Mouse (Mus musculus): ENCODE results near the gene Nanos1. TPM values are rescaled to one million over a fixed set of nuclear protein-coding genes. Genes with fewer than 3 reads are reported as not detected.
A peak's percentile ranks its signal among the peaks of the same experiment; 100 is the strongest.

Gene Nanos1
- polyA plus RNA-seq, 1 experiment from 2014 or later, result 1.2 TPM

DNA sequence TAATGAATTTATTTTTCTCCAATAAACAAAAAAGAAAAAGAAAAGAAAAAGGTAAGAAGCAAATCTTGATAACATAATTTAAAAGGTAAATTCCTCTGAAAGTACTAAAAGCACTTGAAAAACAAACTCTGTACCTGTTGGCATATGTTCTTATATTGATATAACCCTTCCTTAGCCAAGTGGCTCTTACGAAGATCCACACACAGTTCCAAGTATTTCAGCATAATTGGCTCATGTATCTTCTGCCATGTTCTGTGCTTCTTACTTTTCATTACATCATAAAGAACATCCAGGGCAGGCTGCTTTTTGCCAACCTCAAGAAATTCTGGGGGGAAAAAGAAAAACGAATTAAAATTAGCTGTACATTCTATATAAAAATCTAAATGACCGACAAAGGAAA, 26.2 kb downstream of the Nanos1 start:
- no peaks in the 10 kb centered on the region for H3K27me3 ChIP-seq (replicated peaks; ENCODE audit: control insufficient read depth, insufficient read depth, low read length)
- no peak for ATAC-seq (replicated peaks; ENCODE audit: low FRiP score)
- WGBS, result 82% methylated on average over 3 of the region's 3 CpGs

DNA sequence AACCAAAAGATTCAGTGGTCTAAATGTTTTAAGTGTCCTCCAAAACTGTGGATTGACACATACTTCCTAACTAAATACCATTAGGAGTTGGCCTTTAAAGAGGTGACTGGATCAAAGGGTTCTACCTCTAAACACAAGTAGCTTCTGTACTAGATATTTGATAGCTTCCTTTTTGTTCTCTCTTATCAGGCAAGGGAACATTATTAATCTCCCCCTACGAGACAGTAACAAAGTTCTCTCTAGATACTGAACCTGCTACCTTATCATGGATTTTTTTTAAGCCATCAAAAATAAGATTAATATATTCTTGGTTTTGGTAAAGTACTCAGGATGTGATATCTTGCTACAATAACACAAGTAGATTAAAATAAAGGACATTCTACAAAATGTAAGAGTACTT, 28.9 kb downstream of the Nanos1 start:
- Histone ChIP-seq H3K9ac (ENCODE audit: low read depth, low read length) (no peak overlapping the region), H3K4me2 (no peak overlapping the region), H3K4me3 (ENCODE audit: low read depth, low read length) (no peak overlapping the region), H3K27me3 (replicated peaks; ENCODE audit: control insufficient read depth, insufficient read depth, low read length) (no peaks in the 10 kb centered on the region), H3K9me3 (ENCODE audit: control insufficient read depth, low read length) (no peaks in the 10 kb centered on the region), H3K4me1 (replicated peaks; ENCODE audit: control insufficient read depth, insufficient read depth, low read length) (peaks cover 18% of the 10 kb centered on the region), H3K36me3 (ENCODE audit: control insufficient read depth, insufficient read depth, low read length) (peaks cover 10% of the 10 kb centered on the region; the same call in 1 of the 2 replicates), H3K27ac (ENCODE audit: low read depth, low read length) (no peak overlapping the region)
- DNase-seq (ENCODE audit: low spot score) (no peak), ATAC-seq (replicated peaks; ENCODE audit: low FRiP score) (no peak)
- WGBS, result 29% methylated on average over 1 of the region's 1 CpGs

More for the DNA sequence above, 26.2 kb downstream of the Nanos1 start:
- H3K27ac ChIP-seq (ENCODE audit: low read depth, low read length), result no peak overlapping the region
- DNase-seq (ENCODE audit: low spot score), result no peak
- no peaks in the 10 kb centered on the region for H3K9me3 ChIP-seq (ENCODE audit: control insufficient read depth, low read length)
- no peak overlapping the region for H3K9ac ChIP-seq (ENCODE audit: low read depth, low read length)
- peaks cover 23% of the 10 kb centered on the region for H3K36me3 ChIP-seq (ENCODE audit: control insufficient read depth, insufficient read depth, low read length)
- H3K4me2 ChIP-seq, result no peak overlapping the region
- H3K4me1 ChIP-seq (replicated peaks; ENCODE audit: control insufficient read depth, insufficient read depth, low read length), result peaks cover 10% of the 10 kb centered on the region
- no peak overlapping the region for H3K4me3 ChIP-seq (ENCODE audit: low read depth, low read length)

DNA sequence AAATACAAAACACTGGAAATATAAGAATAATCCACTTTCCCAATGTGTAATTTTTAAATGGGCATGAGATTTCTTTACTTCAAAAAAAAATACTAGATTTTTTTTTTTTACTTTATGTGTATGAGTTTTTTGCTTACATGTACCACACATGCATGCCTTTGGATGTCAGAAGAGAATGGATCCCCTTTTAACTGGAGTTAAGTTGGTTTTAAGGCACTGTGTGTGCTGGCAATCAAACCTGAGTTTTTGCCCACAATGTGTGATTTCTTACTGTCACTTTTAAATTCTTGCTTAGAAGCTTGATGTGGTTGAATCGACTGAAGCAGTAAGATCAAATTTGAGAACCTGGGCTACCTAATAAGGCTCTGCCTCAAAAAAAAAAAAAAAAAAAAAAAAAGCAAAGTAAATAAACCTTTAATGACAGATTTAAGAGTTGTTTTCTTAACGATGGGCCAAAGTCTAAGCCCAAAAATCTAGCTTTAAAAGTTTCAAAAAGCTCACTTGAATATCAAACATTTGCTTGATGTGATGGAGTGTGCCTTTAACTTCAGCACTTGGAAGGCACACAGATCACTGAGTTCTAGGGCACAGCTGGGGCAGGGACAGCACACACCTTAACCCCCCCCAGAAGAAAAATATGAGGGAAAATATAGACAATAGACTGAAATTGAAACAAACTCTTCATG, 31.8 kb downstream of the Nanos1 start:
- Histone ChIP-seq H3K27me3 (replicated peaks; ENCODE audit: control insufficient read depth, insufficient read depth, low read length) (no peaks in the 10 kb centered on the region), H3K4me2 (peak overlapping the region; percentile 85), H3K4me3 (ENCODE audit: low read depth, low read length) (peak overlapping the region; percentile 100), H3K9ac (ENCODE audit: low read depth, low read length) (no peak overlapping the region), H3K4me1 (replicated peaks; ENCODE audit: control insufficient read depth, insufficient read depth, low read length) (peaks cover 18% of the 10 kb centered on the region), H3K27ac (ENCODE audit: low read depth, low read length) (no peak overlapping the region), H3K36me3 (ENCODE audit: control insufficient read depth, insufficient read depth, low read length) (no peaks in the 10 kb centered on the region; the same call in 1 of the 2 replicates), H3K9me3 (ENCODE audit: control insufficient read depth, low read length) (no peaks in the 10 kb centered on the region)
- DNase-seq (ENCODE audit: low spot score) (no peak), ATAC-seq (replicated peaks; ENCODE audit: low FRiP score) (no peak)
- 39% methylated on average over 2 of the region's 2 CpGs for WGBS

DNA sequence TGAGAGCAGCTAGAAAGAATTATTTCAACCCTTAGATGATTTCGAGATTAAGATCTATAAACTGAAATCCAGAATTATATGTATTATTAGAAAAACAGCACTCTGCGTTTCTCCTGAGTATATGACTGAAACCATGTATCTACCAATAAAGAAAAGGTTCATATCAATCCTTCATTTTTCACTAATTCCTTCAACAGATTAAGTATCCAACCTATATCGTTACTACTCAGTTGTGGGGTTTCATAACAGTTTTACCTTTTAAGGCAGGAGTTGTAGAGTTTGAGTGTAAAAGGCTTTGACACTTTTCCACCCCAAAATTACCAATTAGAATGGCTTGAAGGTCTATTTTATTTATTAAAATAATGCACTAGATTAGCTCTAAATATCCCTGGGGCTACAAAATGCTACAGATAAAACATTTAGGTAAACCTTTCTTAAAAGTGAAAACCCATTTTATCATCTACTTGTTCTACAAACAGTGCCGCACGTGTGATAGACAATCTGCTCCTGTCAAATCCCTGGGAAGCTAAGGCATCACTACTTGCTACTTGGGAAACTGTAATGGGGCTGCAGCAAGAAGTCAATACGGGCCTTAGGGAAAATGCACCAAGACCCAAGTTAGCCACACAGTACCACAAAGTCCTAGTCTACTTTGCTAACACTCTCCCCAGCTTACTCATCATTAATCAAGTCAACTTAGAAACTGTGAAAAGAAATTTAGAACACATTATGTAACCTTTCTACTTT, 32.6 kb downstream of the Nanos1 start:
- no peak overlapping the region for H3K27ac ChIP-seq (ENCODE audit: low read depth, low read length)
- no peaks in the 10 kb centered on the region for H3K9me3 ChIP-seq (ENCODE audit: control insufficient read depth, low read length)
- DNase-seq (ENCODE audit: low spot score) (no peak), ATAC-seq (replicated peaks; ENCODE audit: low FRiP score) (no peak)
- peak overlapping the region; percentile 85 for H3K4me2 ChIP-seq
- 34% methylated on average over 6 of the region's 6 CpGs for WGBS
- H3K27me3 ChIP-seq (replicated peaks; ENCODE audit: control insufficient read depth, insufficient read depth, low read length), result no peaks in the 10 kb centered on the region
- peaks cover 18% of the 10 kb centered on the region for H3K4me1 ChIP-seq (replicated peaks; ENCODE audit: control insufficient read depth, insufficient read depth, low read length)
- H3K9ac ChIP-seq (ENCODE audit: low read depth, low read length), result peak overlapping the region; percentile 56
- H3K4me3 ChIP-seq (ENCODE audit: low read depth, low read length), result peak overlapping the region; percentile 100
- H3K36me3 ChIP-seq (ENCODE audit: control insufficient read depth, insufficient read depth, low read length), result no peaks in the 10 kb centered on the region; the same call in 1 of the 2 replicates

DNA sequence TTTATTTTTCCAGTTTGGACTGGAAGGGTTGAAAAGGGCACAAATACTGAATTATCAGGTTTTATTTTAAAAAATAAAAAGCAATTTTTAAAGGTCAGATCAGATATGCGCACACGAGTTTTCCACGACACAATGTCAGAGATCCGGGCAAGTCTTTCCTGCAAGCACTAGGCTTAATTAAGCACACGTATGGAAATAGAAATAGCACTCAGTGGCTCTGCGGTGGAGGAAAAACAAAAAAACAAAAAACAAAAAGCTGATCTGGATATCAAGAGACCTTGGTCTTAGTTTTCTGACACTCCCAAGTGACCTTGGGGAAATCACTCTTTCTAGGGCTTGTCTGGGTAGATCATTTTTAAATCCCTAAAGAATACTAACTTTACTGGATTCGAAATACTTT, 33.7 kb downstream of the Nanos1 start:
- Histone ChIP-seq H3K9ac (ENCODE audit: low read depth, low read length) (peak overlapping the region; percentile 100), H3K27me3 (replicated peaks; ENCODE audit: control insufficient read depth, insufficient read depth, low read length) (no peaks in the 10 kb centered on the region), H3K4me3 (ENCODE audit: low read depth, low read length) (peak overlapping the region; percentile 100), H3K4me2 (peak overlapping the region; percentile 85), H3K36me3 (ENCODE audit: control insufficient read depth, insufficient read depth, low read length) (no peaks in the 10 kb centered on the region), H3K4me1 (replicated peaks; ENCODE audit: control insufficient read depth, insufficient read depth, low read length) (peaks cover 18% of the 10 kb centered on the region), H3K9me3 (ENCODE audit: control insufficient read depth, low read length) (no peaks in the 10 kb centered on the region), H3K27ac (ENCODE audit: low read depth, low read length) (peak overlapping the region; percentile 99)
- no peak for ATAC-seq (replicated peaks; ENCODE audit: low FRiP score)
- no peak for DNase-seq (ENCODE audit: low spot score)
- 1% methylated on average over 7 of the region's 7 CpGs for WGBS

DNA sequence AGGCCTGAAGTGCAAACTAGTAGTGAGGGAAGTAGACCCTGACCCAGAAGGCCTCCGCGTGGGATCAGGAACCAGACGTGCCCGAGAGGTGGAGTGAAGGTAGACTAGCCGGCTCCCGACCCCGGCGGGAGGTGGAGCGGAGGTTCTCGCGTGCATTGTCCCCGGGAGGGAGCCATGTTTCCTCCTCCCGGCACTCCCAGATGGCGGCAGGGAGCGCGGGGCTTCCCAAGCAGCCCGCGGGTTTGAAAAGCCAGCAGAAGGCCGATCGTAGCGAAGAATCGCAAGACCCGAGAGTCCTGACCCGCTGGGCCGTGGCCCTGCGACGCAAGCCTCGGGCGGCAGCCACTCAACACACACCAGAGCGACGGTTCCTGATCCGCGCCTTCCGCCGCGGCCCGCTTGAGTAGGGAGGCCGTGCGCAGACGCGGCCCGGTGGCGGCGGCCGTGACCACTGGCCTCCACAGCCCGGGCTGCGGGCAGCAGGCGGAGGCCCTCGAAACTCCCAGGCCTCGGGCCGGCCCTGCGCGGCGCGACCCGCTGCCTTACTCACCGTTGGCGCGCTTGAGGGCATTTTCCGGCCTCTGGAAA, 34.2 kb downstream of the Nanos1 start:
- under 1% methylated on average over 60 of the region's 60 CpGs for WGBS
- DNase-seq (ENCODE audit: low spot score) (peak; percentile 72), ATAC-seq (replicated peaks; ENCODE audit: low FRiP score) (peak; percentile 45)
- Histone ChIP-seq H3K9ac (ENCODE audit: low read depth, low read length) (peak overlapping the region; percentile 100), H3K4me1 (replicated peaks; ENCODE audit: control insufficient read depth, insufficient read depth, low read length) (peaks cover 18% of the 10 kb centered on the region), H3K4me3 (ENCODE audit: low read depth, low read length) (peak overlapping the region; percentile 100), H3K4me2 (peak overlapping the region; percentile 85), H3K9me3 (ENCODE audit: control insufficient read depth, low read length) (no peaks in the 10 kb centered on the region), H3K27ac (ENCODE audit: low read depth, low read length) (peak overlapping the region; percentile 99), H3K27me3 (replicated peaks; ENCODE audit: control insufficient read depth, insufficient read depth, low read length) (no peaks in the 10 kb centered on the region), H3K36me3 (ENCODE audit: control insufficient read depth, insufficient read depth, low read length) (no peaks in the 10 kb centered on the region)

DNA sequence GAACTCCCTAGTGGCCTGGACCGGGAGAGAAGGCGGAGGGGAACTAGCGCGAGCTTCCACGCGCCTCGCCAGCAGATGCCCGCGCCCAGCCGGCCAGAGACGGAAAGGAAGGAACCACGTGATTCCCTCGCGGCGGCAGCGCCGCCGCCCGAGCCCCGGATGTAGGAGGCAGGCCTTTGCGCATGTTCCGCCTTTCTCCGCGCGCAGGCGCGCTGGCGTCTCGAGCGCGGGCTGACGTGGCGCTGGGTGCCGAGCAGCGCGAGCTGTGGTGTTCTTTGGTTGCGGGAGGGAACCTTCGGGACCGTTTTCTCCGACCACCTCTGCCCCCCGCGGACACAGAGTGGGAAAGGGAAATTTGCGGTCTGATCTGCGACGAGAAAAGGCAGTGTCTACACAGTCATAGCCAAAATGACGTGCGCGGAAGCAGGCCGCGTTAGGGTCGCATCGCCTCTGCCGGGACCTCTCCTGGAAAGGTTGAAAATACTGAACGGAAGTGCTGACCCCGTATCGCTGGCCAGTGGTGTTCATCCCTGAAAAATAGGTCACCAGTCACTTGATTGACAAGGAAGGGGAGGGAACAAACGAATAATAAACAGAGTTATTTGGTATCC, 34.9 kb downstream of the Nanos1 start, which contains the start of gene Eif3a:
Eif3a (minus strand) TSS at position 108 of the 611 bp plus-strand sequence.
- WGBS, result under 1% methylated on average over 57 of the region's 57 CpGs

DNA sequence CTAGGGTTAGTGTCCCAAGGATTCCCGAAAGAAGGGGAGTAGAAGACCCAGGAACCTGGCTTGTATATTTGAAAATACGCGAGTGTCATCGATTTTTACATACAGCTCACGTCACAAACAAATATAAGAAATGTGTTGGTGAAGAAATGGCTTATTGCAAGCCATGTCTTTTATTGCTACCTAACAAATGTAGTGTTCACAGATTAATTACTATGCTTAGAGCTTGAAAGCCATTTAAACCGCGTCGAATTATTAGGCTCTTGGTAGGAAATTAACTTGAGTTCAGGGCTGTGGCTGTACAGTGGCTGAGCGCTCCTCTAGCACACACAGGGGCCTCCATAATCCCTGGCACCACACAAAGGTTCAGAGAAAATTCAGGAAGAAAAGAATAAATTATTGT, 35.4 kb downstream of the Nanos1 start:
- H3K27me3 ChIP-seq (replicated peaks; ENCODE audit: control insufficient read depth, insufficient read depth, low read length), result no peaks in the 10 kb centered on the region
- H3K27ac ChIP-seq (ENCODE audit: low read depth, low read length), result peak overlapping the region; percentile 99
- peak overlapping the region; percentile 100 for H3K4me3 ChIP-seq (ENCODE audit: low read depth, low read length)
- peak overlapping the region; percentile 85 for H3K4me2 ChIP-seq
- H3K9me3 ChIP-seq (ENCODE audit: control insufficient read depth, low read length), result no peaks in the 10 kb centered on the region
- DNase-seq (ENCODE audit: low spot score), result no peak
- no peaks in the 10 kb centered on the region for H3K36me3 ChIP-seq (ENCODE audit: control insufficient read depth, insufficient read depth, low read length)
- 14% methylated on average over 9 of the region's 9 CpGs for WGBS
- no peak for ATAC-seq (replicated peaks; ENCODE audit: low FRiP score)
- peak overlapping the region; percentile 100 for H3K9ac ChIP-seq (ENCODE audit: low read depth, low read length)
- H3K4me1 ChIP-seq (replicated peaks; ENCODE audit: control insufficient read depth, insufficient read depth, low read length), result peaks cover 17% of the 10 kb centered on the region; the same call in 1 of the 2 replicates

More for the DNA sequence above, 34.9 kb downstream of the Nanos1 start, which contains the start of gene Eif3a:
- ATAC-seq (replicated peaks; ENCODE audit: low FRiP score) (peak; percentile 90), DNase-seq (ENCODE audit: low spot score) (peak; percentile 93)
- H3K9ac ChIP-seq (ENCODE audit: low read depth, low read length), result peak within 1 kb of the TSS; percentile 100
- peak within 1 kb of the TSS; percentile 99 for H3K27ac ChIP-seq (ENCODE audit: low read depth, low read length)
- H3K4me3 ChIP-seq (ENCODE audit: low read depth, low read length), result peak within 1 kb of the TSS; percentile 100
- H3K27me3 ChIP-seq (replicated peaks; ENCODE audit: control insufficient read depth, insufficient read depth, low read length), result no peaks in the 10 kb centered on the region
- H3K4me2 ChIP-seq, result peak within 1 kb of the TSS; percentile 85
- H3K9me3 ChIP-seq (ENCODE audit: control insufficient read depth, low read length), result no peaks in the 10 kb centered on the region
- H3K36me3 ChIP-seq (ENCODE audit: control insufficient read depth, insufficient read depth, low read length), result no peaks in the 10 kb centered on the region
- peaks cover 20% of the 10 kb centered on the region for H3K4me1 ChIP-seq (replicated peaks; ENCODE audit: control insufficient read depth, insufficient read depth, low read length)

Data from liver, embryonic 11.5 days (tissue).